Comparison of ENCODE assay signal across 23 mouse cellular contexts in the genomic region with DNA sequence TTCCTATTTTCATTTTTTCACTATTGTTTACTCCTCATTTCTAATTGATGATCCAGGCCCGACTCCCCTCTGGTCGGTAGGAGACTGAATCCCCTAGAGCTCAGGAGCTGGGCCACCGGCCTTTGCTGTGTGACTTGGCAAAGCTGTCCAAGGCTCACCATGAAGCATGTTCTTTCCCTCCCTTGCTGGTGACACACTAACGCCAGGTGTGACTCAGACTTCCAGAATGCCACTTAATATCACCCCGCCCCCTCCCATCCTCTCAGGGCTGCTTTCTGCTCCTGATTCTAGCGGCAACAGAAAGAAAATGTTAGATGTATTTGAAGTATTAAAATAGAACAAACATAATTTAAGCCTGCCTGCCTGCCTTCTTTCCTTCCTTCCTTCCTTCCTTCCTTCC.
DNase-seq lines count a peak whose midpoint lies in the region; ATAC-seq and TF ChIP-seq lines count a peak whose summit lies in the region.
"Had no signal": no experiment of that assay in that cellular context is flagged by ENCODE, and none has a peak within 500 bp of the region (broad histone marks: within the 10 kb centered on the region; RNA-seq: fewer than 3 reads in every experiment).

No protein-coding gene starts in this region.

- H3K27me3 ChIP-seq in forebrain, embryonic 15.5 days, result no peaks in the 10 kb centered on the region
- H3K27me3 ChIP-seq in forebrain, postnatal 0 days (ENCODE audit: insufficient read depth, low read length), result no peaks in the 10 kb centered on the region
- H3K27me3 ChIP-seq in lung, postnatal 0 days (replicated peaks; ENCODE audit: insufficient read depth, low read length), result no peaks in the 10 kb centered on the region
- H3K27me3 ChIP-seq: embryonic facial prominence, embryonic 12.5 days; forebrain, embryonic 13.5 days; limb, embryonic 15.5 days had no signal

- H3K4me2 ChIP-seq in forebrain, embryonic 15.5 days (replicated peaks), result no peak overlapping the region
- H3K4me2 ChIP-seq in forebrain, postnatal 0 days (ENCODE audit: low read depth), result no peak overlapping the region
- no peak overlapping the region for H3K4me2 ChIP-seq in lung, postnatal 0 days (replicated peaks; ENCODE audit: low read depth, low read length)
- H3K4me2 ChIP-seq: embryonic facial prominence, embryonic 12.5 days; forebrain, embryonic 13.5 days; limb, embryonic 15.5 days; midbrain, embryonic 13.5 days had no signal

- H3K27ac ChIP-seq in forebrain, embryonic 15.5 days (replicated peaks), result peak overlapping the region; percentile 36; the same call in 1 of the 2 replicates
- H3K27ac ChIP-seq in forebrain, postnatal 0 days (ENCODE audit: low read depth, low read length), result no peak overlapping the region
- no peak overlapping the region for H3K27ac ChIP-seq in lung, postnatal 0 days (ENCODE audit: low read length)
- H3K27ac ChIP-seq: heart, embryonic 10.5 days; kidney, postnatal 0 days; left cerebral cortex, adult 2 months; limb, embryonic 15.5 days; liver, embryonic 14.5 days had no signal

- H3K4me1 ChIP-seq in forebrain, embryonic 15.5 days, result peaks cover 37% of the 10 kb centered on the region
- H3K4me1 ChIP-seq in forebrain, postnatal 0 days (ENCODE audit: insufficient read depth), result no peaks in the 10 kb centered on the region; the same call in 1 of the 2 replicates
- no peaks in the 10 kb centered on the region for H3K4me1 ChIP-seq in lung, postnatal 0 days (ENCODE audit: insufficient read depth, low read depth, low read length)

- DNase-seq in forebrain, postnatal 0 days, result no peak
- DNase-seq in lung, postnatal 0 days (ENCODE audit: low spot score), result peak; percentile 40
- DNase-seq in lung, postnatal 4 days, result no peak
- peak; percentile 22 for DNase-seq in NIH3T3 (ENCODE audit: low read depth)
- DNase-seq in brain, adult 2 months (ENCODE audit: low read depth, low spot score), result peak; percentile 16
- no peak for DNase-seq in kidney, adult 11 months
- DNase-seq: B cell, adult 2 months; cerebellum, adult 11 months; cerebellum, postnatal 10 days; kidney, adult 18-20 months; left cerebral cortex, postnatal 4 days; right cerebral cortex, postnatal 14 days; thymus, postnatal 14 days had no signal

- ATAC-seq in forebrain, embryonic 15.5 days (replicated peaks), result no peak
- ATAC-seq in forebrain, postnatal 0 days, result no peak
- ATAC-seq in lung, postnatal 0 days, result peak; percentile 45; the same call in 1 of the 2 replicates
- ATAC-seq: forebrain, embryonic 13.5 days; midbrain, embryonic 13.5 days had no signal

- no peaks in the 10 kb centered on the region; the same call in 1 of the 2 replicates for H3K9me3 ChIP-seq in forebrain, embryonic 15.5 days
- H3K9me3 ChIP-seq in forebrain, postnatal 0 days (ENCODE audit: low read length), result no peaks in the 10 kb centered on the region
- no peaks in the 10 kb centered on the region for H3K9me3 ChIP-seq in lung, postnatal 0 days (ENCODE audit: low read length)
- H3K9me3 ChIP-seq: embryonic facial prominence, embryonic 12.5 days; forebrain, embryonic 13.5 days; heart, embryonic 10.5 days; limb, embryonic 15.5 days; midbrain, embryonic 13.5 days had no signal

- no peaks in the 10 kb centered on the region for H3K36me3 ChIP-seq in forebrain, embryonic 15.5 days
- H3K36me3 ChIP-seq in forebrain, postnatal 0 days (ENCODE audit: insufficient read depth), result no peaks in the 10 kb centered on the region
- no peaks in the 10 kb centered on the region for H3K36me3 ChIP-seq in lung, postnatal 0 days (ENCODE audit: insufficient read depth, low read length)
- H3K36me3 ChIP-seq: embryonic facial prominence, embryonic 12.5 days; G1E; heart, embryonic 10.5 days; limb, embryonic 15.5 days; midbrain, embryonic 13.5 days had no signal

- H3K9ac ChIP-seq in forebrain, embryonic 15.5 days (replicated peaks), result no peak overlapping the region
- no peak overlapping the region for H3K9ac ChIP-seq in forebrain, postnatal 0 days
- no peak overlapping the region for H3K9ac ChIP-seq in lung, postnatal 0 days (replicated peaks; ENCODE audit: low read depth)
- H3K9ac ChIP-seq: embryonic facial prominence, embryonic 12.5 days; forebrain, embryonic 13.5 days; limb, embryonic 15.5 days; liver, embryonic 14.5 days; midbrain, embryonic 13.5 days had no signal

- TF ChIP-seq EP300 in lung, postnatal 0 days (IDR thresholded peaks at IDR 0.05), result no peak

- TF ChIP-seq CTCF in forebrain, postnatal 0 days (IDR thresholded peaks at IDR 0.05; ENCODE audit: low read depth), result no peak
- TF ChIP-seq CTCF in lung, postnatal 0 days (IDR thresholded peaks at IDR 0.05), result no peak

- no peak overlapping the region for H3K4me3 ChIP-seq in forebrain, embryonic 15.5 days
- no peak overlapping the region for H3K4me3 ChIP-seq in forebrain, postnatal 0 days (ENCODE audit: low read depth, low read length)
- no peak overlapping the region for H3K4me3 ChIP-seq in lung, postnatal 0 days (ENCODE audit: low read depth, low read length)
- H3K4me3 ChIP-seq: embryonic facial prominence, embryonic 12.5 days; forebrain, embryonic 13.5 days; heart, embryonic 10.5 days; left cerebral cortex, adult 2 months; limb, embryonic 15.5 days; midbrain, embryonic 13.5 days had no signal

- 40% methylated on average over 6 of the region's 6 CpGs for WGBS in forebrain, embryonic 15.5 days
- 44% methylated on average over 6 of the region's 6 CpGs for WGBS in forebrain, postnatal 0 days
- WGBS in lung, postnatal 0 days, result 58% methylated on average over 6 of the region's 6 CpGs

Comparison
In these comparisons a context has a peak if more than half of its experiments do, and no peak if none do; other contexts are left out.
1. DNase-seq: peak in lung, postnatal 0 days (single experiment), NIH3T3 (single experiment) and brain, adult 2 months (single experiment); none in forebrain, postnatal 0 days (single experiment), lung, postnatal 4 days (0 of 2) and kidney, adult 11 months (single experiment).